Mouse (Mus musculus): ENCODE data around the gene Zfp46. TPM values are rescaled to one million over a fixed set of nuclear protein-coding genes. Genes with fewer than 3 reads are reported as not detected.

Zfp46 gene
- 10 to 100 TPM in 1 of 2 experiments, 1 to 10 TPM in 1; 9.7 to 10.9 TPM for total RNA-seq (2023)

GRCm38 (mm10) chr4:136284455-136284854 is at the start of gene Zfp46:
Zfp46 (plus strand) TSS chr4:136284683.

GRCm38 (mm10) chr4:136247729-136248463 is 36.6 kb upstream of the Zfp46 start, which contains the start of gene Tcea3:
Tcea3 (plus strand) TSS chr4:136247729.

DNA sequence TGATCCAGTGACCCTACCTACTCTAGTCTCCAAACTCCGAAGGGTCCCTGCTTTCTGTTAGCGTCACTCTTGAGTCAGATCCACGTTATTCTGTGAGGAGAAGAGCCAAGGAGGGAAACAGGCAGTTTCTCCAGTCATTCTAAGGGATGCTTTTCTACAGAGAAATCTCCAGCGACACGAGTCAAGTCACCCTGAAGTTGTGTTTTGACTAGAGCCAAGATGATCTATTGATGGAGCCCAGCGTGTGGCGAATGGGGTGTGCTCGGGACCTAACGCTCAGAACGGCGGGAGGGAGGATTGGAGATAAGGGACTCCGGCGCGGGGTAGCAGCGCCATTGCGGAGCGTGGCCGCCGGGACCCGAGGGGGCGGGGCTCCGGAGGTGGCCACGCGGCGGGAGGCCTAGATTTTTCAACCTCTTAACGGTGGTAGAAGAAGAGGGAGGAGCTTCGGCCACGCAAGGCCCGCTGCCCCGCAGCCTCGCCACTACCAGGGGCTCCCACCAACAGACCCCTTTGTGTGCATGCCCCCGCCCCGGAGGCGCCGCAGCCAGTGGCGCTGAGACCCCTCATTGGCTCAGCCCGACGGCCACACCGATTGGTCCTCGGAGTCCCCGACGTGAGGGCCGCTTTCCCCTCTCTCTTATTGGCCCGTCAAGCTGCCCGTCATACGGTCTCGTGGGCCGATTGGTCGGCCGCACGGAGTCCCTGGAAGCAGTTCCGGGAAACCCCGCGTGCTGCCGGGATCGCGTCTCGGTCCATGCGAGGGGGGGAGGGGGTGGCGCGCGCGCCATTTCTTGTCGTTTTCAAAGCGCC is 26.0 kb downstream of the Zfp46 start, which contains the start of gene Hnrnpr:
Gene Hnrnpr, plus strand, starts transcription at position 714 of the 813 bp plus-strand sequence.

Other genes with a start within 250 kb of the Zfp46 start
- 100 to 1,000 TPM; 643 to 744 TPM for gene Rpl11, start 231.3 kb upstream of the Zfp46 start, total RNA-seq (2023)
- 10 to 100 TPM; 38.4 to 43.4 TPM for gene Id3, start 141.2 kb upstream of the Zfp46 start, total RNA-seq (2023)
- gene E2f2, start 112.3 kb upstream of the Zfp46 start, total RNA-seq (2023): 10 to 100 TPM; 40.7 to 45.3 TPM
- gene Asap3, start 78.3 kb upstream of the Zfp46 start, total RNA-seq (2023): under 1 TPM in 1 of 2 experiments, not detected in 1; 0.24 TPM
- 1 to 10 TPM; 6.0 to 6.2 TPM for gene Tcea3, start 37.0 kb upstream of the Zfp46 start, total RNA-seq (2023)
- 10 to 100 TPM; 59.6 to 62.2 TPM for gene Hnrnpr, start 26.3 kb downstream of the Zfp46 start, total RNA-seq (2023)
- not detected for gene Htr1d, start 138.8 kb downstream of the Zfp46 start, total RNA-seq (2023)
- gene 6030445D17Rik, start 177.6 kb downstream of the Zfp46 start, total RNA-seq (2023): not detected
- gene Luzp1, start 185.1 kb downstream of the Zfp46 start, total RNA-seq (2023): 10 to 100 TPM; 11.8 to 13.0 TPM